Mouse (Mus musculus): ENCODE results near the gene Ncbp3.

The Ncbp3 gene

GRCm38 (mm10) chr11:73047542-73047996 lies at the start of gene Ncbp3:
Ncbp3 (plus strand) TSS chr11:73047783.
- DNase-seq (ENCODE audit: low read depth) = peak; percentile 98

- DNase-seq (ENCODE audit: low read depth) = peak; percentile 92
These were observed 48.8 kb upstream of the Ncbp3 start, which contains the start of gene P2rx1 for GRCm38 (mm10) chr11:72998771-72999170. P2rx1 (plus strand) TSS chr11:72999103.

DNA sequence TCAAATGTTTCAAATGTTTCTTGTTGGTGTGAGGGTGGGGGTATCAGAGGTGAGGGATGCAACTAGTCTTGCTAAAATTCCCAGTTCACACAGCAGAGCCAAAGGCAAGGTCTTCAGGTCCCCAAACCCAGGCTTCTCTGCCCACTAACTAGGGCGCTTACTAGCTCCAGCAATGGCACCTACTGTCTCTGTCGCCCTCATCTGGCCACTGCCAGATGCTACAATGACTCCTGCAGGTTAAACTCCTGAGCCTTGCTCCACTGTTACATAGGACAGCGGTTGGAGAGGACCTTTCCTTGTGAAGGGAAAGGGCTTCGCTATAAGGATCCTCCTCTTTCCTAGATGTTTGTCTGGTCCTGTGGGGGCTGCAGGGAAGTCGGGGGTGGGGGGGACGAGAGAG lies 46.6 kb upstream of the Ncbp3 start:
- peak; percentile 81 for DNase-seq (ENCODE audit: low read depth)

DNA sequence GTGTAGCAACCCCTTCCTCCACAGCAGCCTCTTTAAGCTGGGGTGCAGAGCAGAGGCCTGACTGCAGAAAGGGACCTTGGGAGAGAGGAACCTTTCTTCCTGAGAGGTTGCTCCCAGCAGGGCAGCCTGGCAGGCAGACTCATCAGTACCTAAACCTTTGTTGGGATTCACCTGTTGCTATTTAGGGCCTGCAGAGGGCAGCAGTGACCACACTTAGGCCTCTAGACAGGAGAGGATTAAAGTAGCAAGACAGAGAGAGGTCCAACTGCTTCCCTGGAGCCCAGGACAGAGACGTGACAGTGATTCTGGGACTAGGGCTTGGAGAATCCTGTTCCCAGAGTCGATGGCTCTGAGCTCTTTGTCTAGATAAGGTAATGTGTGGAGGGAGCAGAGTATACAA lies 41.2 kb upstream of the Ncbp3 start:
- peak; percentile 84 for DNase-seq (ENCODE audit: low read depth)

DNA sequence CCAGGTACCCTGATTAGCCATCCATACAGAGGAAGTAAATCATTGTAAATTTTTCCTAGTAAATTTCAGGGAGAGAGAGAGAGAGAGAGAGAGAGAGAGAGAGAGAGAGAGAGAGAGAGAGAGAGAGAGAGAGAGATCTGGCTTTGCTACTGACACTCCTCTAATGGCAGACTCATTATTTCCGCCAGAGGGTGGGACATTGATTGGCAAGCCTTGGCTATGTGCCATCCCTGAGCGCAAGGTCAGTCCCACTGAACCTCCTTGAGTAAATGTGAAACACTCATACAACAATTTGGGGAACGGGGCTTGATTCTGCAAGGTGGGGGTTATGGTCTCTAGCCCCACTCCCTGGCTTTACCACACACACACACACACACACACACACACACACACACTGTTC lies 40.5 kb upstream of the Ncbp3 start:
- no peak for DNase-seq (ENCODE audit: low read depth)

GRCm38 (mm10) chr11:73007698-73008481 lies 39.7 kb upstream of the Ncbp3 start:
- DNase-seq (ENCODE audit: low read depth) = peak; percentile 67

DNA sequence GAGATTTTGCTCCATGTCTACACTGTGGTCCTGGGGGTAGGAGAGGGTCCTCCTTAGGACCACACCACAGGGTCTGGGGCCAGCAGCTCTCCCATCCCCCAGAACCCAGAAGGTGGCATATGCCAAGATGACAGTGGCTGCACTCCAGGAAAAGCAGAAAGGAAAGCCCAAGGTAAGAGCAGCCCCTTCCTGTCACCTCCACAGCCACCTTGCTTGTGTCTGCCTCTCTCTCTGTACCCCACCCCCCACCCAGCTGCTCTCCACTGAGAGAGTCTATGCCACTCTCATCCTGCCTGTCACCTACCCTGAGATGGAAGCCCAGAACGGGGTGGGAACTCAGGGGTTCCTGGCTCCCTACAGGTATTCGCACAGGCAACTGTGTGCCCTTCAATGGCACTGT lies 38.8 kb upstream of the Ncbp3 start:
- DNase-seq (ENCODE audit: low read depth) = no peak

DNA sequence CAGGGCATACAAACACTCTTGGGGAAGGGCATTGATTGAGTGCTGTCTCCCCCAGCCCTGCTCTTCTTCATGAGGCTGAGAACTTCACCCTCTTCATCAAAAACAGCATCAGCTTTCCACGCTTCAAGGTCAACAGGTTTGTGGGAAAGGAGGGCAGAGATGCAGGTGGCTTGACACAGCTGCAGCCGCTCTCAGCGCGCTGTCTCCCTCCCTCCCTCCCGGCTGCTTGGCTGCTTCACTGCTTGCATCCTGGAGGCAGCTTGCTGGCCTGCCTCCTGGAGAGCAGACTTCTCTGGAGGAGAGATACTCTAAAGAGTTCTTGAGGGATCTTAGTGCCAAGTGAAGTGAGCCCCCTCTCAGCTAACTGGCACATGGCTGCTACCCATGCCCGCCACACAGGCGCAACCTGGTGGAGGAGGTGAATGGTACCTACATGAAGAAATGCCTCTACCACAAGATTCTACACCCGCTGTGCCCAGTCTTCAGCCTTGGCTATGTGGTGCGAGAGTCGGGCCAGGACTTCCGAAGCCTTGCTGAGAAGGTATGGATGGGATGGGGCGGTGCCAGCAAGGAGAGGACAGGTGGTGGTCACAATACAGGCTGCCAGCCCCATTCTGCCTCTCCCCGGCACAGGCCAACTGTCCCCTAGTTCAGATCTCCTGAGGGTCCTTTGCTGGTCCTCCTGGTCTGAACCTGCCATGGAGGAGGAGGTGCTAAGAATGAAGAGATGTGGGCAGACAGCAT lies 37.9 kb upstream of the Ncbp3 start:
- no peak for DNase-seq (ENCODE audit: low read depth)

DNA sequence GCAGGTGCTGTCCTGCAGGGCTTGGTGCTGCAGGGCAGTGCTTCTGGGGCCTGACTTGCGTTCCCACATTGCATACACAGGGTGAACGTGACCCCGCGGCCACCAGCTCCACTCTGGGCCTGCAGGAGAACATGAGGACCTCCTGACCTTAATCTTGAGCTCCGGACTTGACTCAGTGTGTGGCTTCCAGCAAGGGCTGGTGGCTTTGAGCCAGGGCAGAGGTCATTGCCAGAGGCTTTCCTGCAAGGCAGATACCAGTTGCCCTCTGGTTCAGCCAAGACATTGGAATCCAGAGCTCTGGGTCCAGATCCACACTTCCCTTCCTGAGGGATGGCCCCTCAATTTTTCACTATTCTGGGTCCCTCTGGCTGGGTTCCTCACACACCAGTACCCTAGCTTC lies 33.6 kb upstream of the Ncbp3 start:
- no peak for DNase-seq (ENCODE audit: low read depth)

- DNase-seq (ENCODE audit: low read depth) = no peak
These were observed 32.7 kb upstream of the Ncbp3 start for GRCm38 (mm10) chr11:73014831-73015344.

DNA sequence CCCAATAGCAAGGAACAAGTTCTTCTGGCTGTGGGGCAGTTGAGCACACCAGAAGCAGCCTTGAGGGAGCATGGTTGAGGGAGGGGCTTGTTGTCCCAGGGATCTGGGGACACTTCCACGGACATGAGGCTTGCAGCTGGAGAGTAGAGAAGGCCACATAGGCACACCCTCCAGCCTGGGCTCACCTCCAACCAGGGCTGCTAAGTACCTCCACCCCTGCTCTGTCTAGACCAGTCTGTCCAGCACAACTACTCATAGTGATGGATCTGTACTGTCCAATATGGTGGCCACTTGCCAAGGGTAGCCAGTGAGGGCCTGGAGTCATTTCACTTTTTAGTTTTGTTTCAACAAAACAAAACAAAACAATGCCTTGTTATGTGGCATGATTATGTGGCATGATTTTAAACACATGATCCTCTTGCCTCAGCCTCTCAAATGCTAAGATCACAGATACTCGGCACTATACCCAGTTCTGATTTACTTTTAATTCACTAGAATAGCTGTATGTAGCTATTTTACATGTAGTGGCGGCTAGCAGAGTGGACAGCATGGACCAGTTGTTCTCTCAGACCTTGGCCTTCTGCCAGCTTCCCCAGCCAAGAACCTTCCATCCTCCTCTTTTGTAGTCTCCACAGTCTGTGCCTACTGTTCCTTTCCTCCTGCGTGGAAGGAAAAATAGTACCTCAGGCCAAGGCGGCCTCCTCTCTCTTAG lies 32.0 kb upstream of the Ncbp3 start:
- no peak for DNase-seq (ENCODE audit: low read depth)

DNA sequence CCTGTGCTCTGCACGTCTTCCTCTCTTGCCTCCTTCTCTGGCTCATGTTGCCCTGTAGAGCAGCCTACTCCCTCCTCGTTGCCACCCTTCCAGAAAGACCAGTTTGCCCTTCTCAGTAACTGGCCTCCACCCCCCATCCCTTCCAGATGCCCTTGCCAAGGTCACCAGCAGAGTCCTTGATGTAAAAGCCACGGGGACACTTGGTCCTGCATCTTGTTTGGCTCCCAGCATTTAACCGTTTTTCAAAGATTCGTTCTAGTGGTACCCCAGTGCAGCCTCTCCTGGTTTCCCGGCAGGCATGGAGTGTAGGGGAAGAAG lies 31.5 kb upstream of the Ncbp3 start:
- DNase-seq (ENCODE audit: low read depth) = no peak

DNA sequence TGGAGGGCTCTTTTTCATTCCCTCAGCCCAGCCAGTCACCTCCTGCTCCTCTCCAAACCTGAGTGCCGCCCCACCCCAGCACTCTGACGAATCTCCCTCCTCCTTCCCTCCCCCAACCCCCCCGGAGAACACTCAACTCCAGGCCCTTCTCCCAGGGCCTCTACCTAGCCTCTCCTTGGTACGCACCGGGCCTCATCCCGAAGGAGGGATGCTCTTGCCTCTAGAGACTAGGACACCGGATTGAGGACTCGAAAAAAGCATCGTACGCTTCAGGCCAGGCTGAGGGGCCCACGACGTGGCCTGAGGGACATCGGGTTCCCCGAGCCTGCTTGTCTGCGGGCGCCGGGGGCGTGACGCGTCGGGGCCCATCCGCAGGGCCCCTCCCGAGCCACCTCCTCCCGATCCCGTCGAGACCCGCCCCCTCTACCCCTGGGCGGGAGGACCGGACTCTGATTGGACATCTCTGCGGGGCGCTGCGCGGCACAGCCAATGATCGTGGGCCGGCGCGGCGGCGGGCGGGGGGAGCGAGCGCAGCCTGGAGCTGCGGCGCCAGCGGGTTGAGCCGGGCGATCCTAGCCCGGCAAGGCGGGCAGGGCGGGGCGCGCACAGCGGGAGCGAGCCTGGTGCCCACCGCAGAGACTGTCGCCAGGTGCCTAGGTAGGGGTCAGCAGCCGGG lies 29.0 kb upstream of the Ncbp3 start, which contains the start of gene Camkk1:
Gene Camkk1, plus strand, starts transcription at position 538 of the 676 bp plus-strand sequence.
- peak; percentile 89 for DNase-seq (ENCODE audit: low read depth)

- peak; percentile 53 for DNase-seq (ENCODE audit: low read depth)
These were observed 28.3 kb upstream of the Ncbp3 start for GRCm38 (mm10) chr11:73019147-73019795.

DNA sequence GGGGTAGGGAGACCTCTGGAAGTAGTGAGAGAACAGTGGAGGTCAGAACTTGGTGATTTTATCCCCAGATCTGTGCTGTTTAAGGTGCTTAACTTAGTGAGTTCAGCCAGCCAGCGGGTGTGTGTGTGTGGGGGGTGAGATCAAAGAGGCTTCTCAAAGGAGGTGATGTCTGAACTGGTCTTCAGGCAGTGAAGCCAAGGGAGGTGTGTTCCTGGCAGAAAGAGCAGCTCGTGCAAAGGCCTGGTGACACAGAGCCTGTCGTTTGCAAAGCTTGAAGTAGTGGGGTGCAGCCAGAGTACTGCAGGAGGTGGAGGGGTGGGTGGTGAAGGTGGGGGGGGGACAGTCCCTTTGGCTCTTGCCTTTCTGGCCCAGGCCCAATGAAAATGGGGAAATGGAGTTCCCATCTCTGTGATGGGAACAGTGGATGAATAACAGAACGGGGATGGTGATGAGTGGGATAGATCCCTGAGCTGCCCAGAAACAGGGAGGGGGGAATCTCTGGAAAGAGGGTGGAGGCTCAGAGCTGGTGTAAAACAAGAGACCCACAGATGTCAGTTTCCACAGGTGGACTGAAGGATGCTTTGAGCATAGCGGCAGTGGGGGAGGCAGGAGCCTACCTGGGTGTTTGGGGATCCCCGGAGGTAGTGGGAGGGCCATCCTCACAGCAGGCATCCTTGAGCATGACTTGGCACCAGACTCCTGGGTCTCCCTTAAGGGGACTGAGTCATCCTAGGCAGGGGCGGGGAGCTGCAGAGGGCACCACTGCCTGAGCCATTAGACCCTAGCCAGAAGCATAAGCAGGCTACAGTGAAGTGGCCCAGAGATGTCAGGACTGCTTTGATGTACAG lies 26.4 kb upstream of the Ncbp3 start:
- no peak for DNase-seq (ENCODE audit: low read depth)

- no peak for DNase-seq (ENCODE audit: low read depth)
These were observed 24.5 kb upstream of the Ncbp3 start for GRCm38 (mm10) chr11:73023099-73023498.

GRCm38 (mm10) chr11:73023827-73024226 lies 23.8 kb upstream of the Ncbp3 start:
- DNase-seq (ENCODE audit: low read depth) = no peak

GRCm38 (mm10) chr11:73024236-73024904 lies 23.2 kb upstream of the Ncbp3 start:
- peak; percentile 85 for DNase-seq (ENCODE audit: low read depth)

DNA sequence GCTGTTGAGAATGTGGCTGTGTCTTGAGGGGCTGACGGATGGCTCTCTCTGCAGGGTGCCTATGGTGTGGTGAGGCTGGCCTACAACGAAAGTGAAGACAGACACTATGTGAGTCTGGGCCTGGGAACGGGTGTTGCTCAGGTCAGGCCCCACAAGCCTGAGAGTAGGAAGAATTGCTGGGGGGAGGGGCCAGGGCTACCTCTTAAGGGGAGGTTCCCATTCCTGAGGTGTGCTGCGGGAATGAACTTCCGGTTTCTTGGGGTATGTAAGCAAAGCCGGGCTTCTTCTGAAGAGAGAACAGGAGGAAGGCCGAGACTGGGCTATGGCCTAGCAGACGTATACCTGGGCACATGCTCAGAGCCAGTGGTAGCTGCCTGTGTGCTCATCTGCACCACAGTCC lies 20.6 kb upstream of the Ncbp3 start:
- DNase-seq (ENCODE audit: low read depth) = no peak

All from 416B (cell line).